Mouse (Mus musculus) kidney, embryonic 16.5 days (tissue): ENCODE measurements around the gene Samm50. TPM values are rescaled to one million over a fixed set of nuclear protein-coding genes. Genes with fewer than 3 reads are reported as not detected.

ENCODE experiments used
- ATAC-seq: fragments of 200-750 bp; cut with Nextera tagmentation; 2 replicates; pipeline ENCODE4 v1.8.0; 2017; ENCODE audit warnings: moderate TSS enrichment; ENCODE audit not compliant: low FRiP score, low TSS enrichment
- H3K27ac ChIP-seq: fragments of 300-500 bp; sonication (generic); 2 replicates; pipeline ENCODE4 v1.5.1; 2014; ENCODE audit warnings: low read length
- H3K27me3 ChIP-seq: fragments of 300-500 bp; sonication (generic); 2 replicates; pipeline ENCODE4 v1.6.1; 2014; ENCODE audit warnings: low read length, control low read depth, mixed read lengths; ENCODE audit not compliant: insufficient read depth
- H3K36me3 ChIP-seq: fragments of 300-500 bp; sonication (generic); 2 replicates; pipeline ENCODE4 v1.6.1; 2014; ENCODE audit warnings: low read length, control low read depth, mixed read lengths; ENCODE audit not compliant: insufficient read depth
- H3K4me1 ChIP-seq: fragments of 300-500 bp; sonication (generic); 2 replicates; pipeline ENCODE4 v1.6.1; 2014; ENCODE audit warnings: low read length, control low read depth, mixed read lengths; ENCODE audit not compliant: insufficient read depth
- H3K4me2 ChIP-seq: fragments of 300-500 bp; sonication (generic); replicated peaks from 2 replicates; pipeline ENCODE4 v1.6.1; 2014; ENCODE audit warnings: low read depth, low read length
- H3K4me3 ChIP-seq: fragments of 300-500 bp; sonication (generic); 2 replicates; pipeline ENCODE4 v1.5.1; 2014; ENCODE audit warnings: mild to moderate bottlenecking, low read length
- H3K9ac ChIP-seq: fragments of 300-500 bp; sonication (generic); replicated peaks from 2 replicates; pipeline ENCODE4 v1.6.1; 2014; ENCODE audit warnings: low read length
- H3K9me3 ChIP-seq: fragments of 300-500 bp; sonication (generic); 2 replicates; pipeline ENCODE4 v1.6.1; 2016; ENCODE audit warnings: low read length, control low read depth
- WGBS: fragments of 180-500 bp; shearing (Covaris S2); extraction: QIAGEN DNeasy Blood & Tissue Kit; methylation state at CpG from one replicate; pipeline ENCODE4 v1.1.7; 2014; 5-methylcytosine and 5-hydroxymethylcytosine counted together
- polyA plus RNA-seq: library from polyadenylated mRNA; unstranded; fragments of >200 nt; fragmentation: Nextera tagmentation; extraction: Ambion mirVana; gene quantifications from 2 replicates; pipeline ENCODE4 v1.2.1, GENCODE M21; 2015

The Samm50 gene
- polyA plus RNA-seq, 1 experiment from 2014 or later: 143 TPM

GRCm38 (mm10) chr15:84246195-84246594 is 54.2 kb downstream of the Samm50 start:
- no peaks in the 10 kb centered on the region for H3K27me3 ChIP-seq
- H3K4me1 ChIP-seq: no peaks in the 10 kb centered on the region
- H3K4me2 ChIP-seq: no peak overlapping the region
- H3K36me3 ChIP-seq: no peaks in the 10 kb centered on the region
- no peak overlapping the region for H3K27ac ChIP-seq
- H3K9ac ChIP-seq: no peak overlapping the region
- peaks cover 8% of the 10 kb centered on the region for H3K9me3 ChIP-seq
- H3K4me3 ChIP-seq: no peak overlapping the region
- 85% methylated on average over 6 of the region's 6 CpGs for WGBS
- no peak for ATAC-seq

GRCm38 (mm10) chr15:84247309-84247708 is 55.3 kb downstream of the Samm50 start:
- H3K27ac ChIP-seq: no peak overlapping the region
- no peak for ATAC-seq
- H3K4me1 ChIP-seq: no peaks in the 10 kb centered on the region
- no peaks in the 10 kb centered on the region for H3K36me3 ChIP-seq
- H3K4me2 ChIP-seq: no peak overlapping the region
- WGBS: 95% methylated on average over 3 of the region's 3 CpGs
- no peak overlapping the region for H3K4me3 ChIP-seq
- no peak overlapping the region for H3K9ac ChIP-seq
- no peaks in the 10 kb centered on the region for H3K27me3 ChIP-seq
- peaks cover 8% of the 10 kb centered on the region for H3K9me3 ChIP-seq

DNA sequence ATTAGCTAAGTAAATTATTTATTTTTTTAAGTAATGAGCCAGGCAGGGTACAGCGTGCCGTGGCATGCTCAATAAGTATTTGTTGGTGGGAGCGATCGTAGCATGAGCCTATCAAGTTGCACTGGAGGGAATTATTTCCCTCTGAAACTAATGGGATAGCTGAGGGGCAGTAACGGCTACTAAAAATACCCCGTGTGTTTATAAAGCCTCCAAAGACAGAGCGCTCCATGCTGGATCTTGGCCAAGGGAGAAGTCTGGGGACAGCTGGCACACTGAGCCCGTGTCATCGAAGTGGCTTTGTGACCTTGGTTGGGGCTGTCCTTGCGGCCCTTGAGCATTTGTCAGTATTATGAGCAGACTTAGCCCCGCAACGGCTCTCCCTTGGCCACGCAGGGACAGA is 59.2 kb downstream of the Samm50 start:
- WGBS: 31% methylated on average over 13 of the region's 13 CpGs
- no peak for ATAC-seq
- Histone ChIP-seq H3K27me3 (no peaks in the 10 kb centered on the region), H3K4me1 (0 out of 2 replicates have a peak, but pooled peaks cover 4% of the 10 kb centered on the region), H3K4me2 (no peak overlapping the region), H3K9me3 (peaks cover 8% of the 10 kb centered on the region), H3K4me3 (no peak overlapping the region), H3K27ac (no peak overlapping the region), H3K36me3 (no peaks in the 10 kb centered on the region), H3K9ac (no peak overlapping the region)

DNA sequence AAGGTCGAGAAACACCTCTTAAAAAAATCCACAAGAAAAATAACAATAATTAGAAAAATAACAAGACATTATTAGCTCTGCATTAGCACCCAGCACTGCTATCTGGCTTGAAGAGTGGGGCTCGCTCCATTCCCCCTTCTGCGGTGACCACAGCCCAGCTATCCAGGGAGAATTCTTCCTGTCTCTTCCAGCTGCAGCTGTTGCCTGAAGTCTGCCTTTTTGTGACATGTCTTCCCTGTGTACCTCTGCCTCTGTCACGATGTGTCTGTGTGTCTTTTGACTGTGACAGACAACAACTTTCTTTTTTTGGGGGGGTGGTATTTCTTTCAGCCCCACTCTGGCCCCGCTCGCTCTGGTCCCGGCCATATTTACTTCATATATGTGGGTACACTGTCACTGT is 60.6 kb downstream of the Samm50 start:
- Histone ChIP-seq H3K36me3 (no peaks in the 10 kb centered on the region), H3K4me3 (no peak overlapping the region), H3K9me3 (peaks cover under 1% of the 10 kb centered on the region), H3K9ac (no peak overlapping the region), H3K27ac (no peak overlapping the region), H3K4me2 (no peak overlapping the region), H3K4me1 (0 out of 2 replicates have a peak, but pooled peaks cover 4% of the 10 kb centered on the region), H3K27me3 (no peaks in the 10 kb centered on the region)
- 94% methylated on average over 7 of the region's 7 CpGs for WGBS
- no peak for ATAC-seq

DNA sequence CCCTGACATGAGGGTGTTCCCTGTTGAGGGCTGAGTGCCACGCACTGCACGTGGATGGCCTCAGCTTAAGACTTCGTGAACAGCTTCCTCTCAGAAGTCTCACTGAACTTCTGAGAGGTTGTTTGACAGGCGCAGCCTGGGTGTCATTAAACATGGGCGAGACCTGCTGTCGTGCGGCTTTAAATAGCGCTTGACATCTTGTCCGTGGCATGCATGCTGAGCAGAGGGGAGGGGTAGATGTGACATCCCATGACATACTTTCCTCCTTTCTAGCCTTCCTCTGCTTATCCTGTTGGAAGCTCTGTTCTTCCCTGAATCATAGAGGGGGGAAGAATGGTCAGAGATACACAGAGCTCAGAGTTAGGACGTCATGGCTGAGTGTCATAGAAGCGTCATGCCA is 61.7 kb downstream of the Samm50 start:
- Histone ChIP-seq H3K4me3 (no peak overlapping the region), H3K9me3 (no peaks in the 10 kb centered on the region), H3K36me3 (no peaks in the 10 kb centered on the region), H3K4me1 (0 out of 2 replicates have a peak, but pooled peaks cover 4% of the 10 kb centered on the region), H3K9ac (no peak overlapping the region), H3K4me2 (no peak overlapping the region), H3K27me3 (no peaks in the 10 kb centered on the region), H3K27ac (no peak overlapping the region)
- 39% methylated on average over 11 of the region's 11 CpGs for WGBS
- ATAC-seq: no peak

DNA sequence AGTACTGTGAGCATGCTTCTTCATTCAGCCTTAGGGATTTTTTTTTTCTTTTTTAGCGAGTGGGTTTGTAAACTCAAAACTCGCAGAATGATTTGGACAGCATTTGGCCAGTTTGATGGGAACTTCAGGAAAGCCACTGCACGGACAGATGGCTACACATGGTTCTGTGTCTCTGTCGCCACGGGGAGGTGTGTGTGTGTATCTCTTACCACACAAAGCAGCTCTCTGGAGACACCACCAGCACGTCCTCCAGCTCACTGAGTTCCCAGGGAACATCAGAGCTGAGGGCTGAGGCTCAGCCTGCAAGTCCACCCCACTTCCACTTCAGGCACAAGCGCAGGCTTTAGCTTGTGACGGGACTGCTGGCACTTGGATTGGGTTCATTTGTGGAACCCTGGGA is 62.3 kb downstream of the Samm50 start:
- no peaks in the 10 kb centered on the region for H3K36me3 ChIP-seq
- H3K4me3 ChIP-seq: no peak overlapping the region
- no peaks in the 10 kb centered on the region for H3K9me3 ChIP-seq
- H3K9ac ChIP-seq: no peak overlapping the region
- 0 out of 2 replicates have a peak, but pooled peaks cover 4% of the 10 kb centered on the region for H3K4me1 ChIP-seq
- no peaks in the 10 kb centered on the region for H3K27me3 ChIP-seq
- no peak for ATAC-seq
- 71% methylated on average over 8 of the region's 8 CpGs for WGBS
- no peak overlapping the region for H3K27ac ChIP-seq
- no peak overlapping the region for H3K4me2 ChIP-seq

- Histone ChIP-seq H3K27ac (no peak overlapping the region), H3K9ac (no peak overlapping the region), H3K4me1 (0 out of 2 replicates have a peak, but pooled peaks cover 4% of the 10 kb centered on the region), H3K4me3 (no peak overlapping the region), H3K9me3 (no peaks in the 10 kb centered on the region), H3K4me2 (no peak overlapping the region), H3K27me3 (0 out of 2 replicates have a peak, but pooled peaks cover 2% of the 10 kb centered on the region), H3K36me3 (no peaks in the 10 kb centered on the region)
- 80% methylated on average over 12 of the region's 12 CpGs for WGBS
- ATAC-seq: no peak
Observed at GRCm38 (mm10) chr15:84256254-84256850, 64.3 kb downstream of the Samm50 start.

DNA sequence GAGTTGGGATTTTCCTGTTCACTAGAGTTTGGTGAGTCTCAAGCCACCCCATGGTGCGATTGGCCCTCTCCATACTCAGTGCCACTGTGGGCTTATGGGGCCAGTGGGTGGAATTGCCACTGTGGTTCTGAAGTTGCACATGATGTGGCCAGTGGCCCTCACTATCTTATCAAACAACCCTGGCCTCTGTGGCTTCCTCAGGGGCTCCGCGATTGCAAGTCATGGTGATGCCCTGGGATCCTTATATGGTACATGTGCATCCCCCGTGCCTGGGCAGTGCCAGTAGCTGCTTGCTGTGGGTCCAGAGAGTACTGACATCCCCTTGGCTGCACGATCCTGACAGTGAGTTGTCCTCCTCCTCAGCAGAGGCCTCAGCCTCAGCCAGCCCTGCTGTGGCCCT is 64.8 kb downstream of the Samm50 start:
- no peaks in the 10 kb centered on the region for H3K36me3 ChIP-seq
- no peak overlapping the region for H3K27ac ChIP-seq
- no peaks in the 10 kb centered on the region for H3K9me3 ChIP-seq
- no peak overlapping the region for H3K9ac ChIP-seq
- H3K4me1 ChIP-seq: 0 out of 2 replicates have a peak, but pooled peaks cover 4% of the 10 kb centered on the region
- no peak overlapping the region for H3K4me3 ChIP-seq
- H3K4me2 ChIP-seq: no peak overlapping the region
- no peak for ATAC-seq
- WGBS: 85% methylated on average over 5 of the region's 5 CpGs
- H3K27me3 ChIP-seq: 0 out of 2 replicates have a peak, but pooled peaks cover 2% of the 10 kb centered on the region

DNA sequence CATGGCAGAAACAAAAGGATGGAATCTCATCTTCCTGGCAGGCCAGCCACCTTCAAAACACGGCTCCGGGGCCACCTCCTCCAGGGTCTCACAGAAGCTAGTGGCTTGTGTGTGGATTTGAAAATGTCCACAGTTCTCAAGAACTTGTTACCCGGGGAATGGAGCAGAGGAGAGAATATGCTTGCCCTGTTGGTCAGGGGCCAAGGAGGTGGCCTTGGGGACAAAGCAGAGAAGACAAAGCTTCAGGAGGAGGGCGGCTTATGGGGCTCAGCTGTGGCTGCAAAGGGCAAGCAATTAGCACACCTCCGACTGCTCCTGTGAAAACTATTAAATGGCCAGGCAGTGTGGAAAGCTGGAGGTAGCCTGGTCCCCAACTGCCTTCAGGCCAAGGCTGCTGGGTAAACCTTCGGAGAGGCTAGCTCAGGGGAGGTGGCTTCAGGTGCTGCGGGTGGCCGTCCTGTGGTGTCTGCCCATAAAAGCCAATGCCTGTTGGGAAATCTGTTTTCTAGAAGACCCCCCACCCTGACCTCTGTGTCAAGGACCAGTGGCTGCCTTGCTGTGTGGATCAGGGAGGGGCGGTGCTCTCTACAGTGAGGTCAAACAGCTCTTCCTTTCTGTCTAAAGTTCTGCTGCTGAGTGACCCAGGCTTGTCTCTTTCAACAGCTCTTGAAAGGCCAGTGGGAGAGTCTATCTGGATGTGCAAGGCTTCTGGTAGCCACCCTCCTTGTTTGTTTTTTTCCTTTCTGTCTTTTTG is 66.7 kb downstream of the Samm50 start:
- Histone ChIP-seq H3K27ac (no peak overlapping the region), H3K9me3 (no peaks in the 10 kb centered on the region), H3K4me3 (no peak overlapping the region), H3K9ac (no peak overlapping the region), H3K4me1 (0 out of 2 replicates have a peak, but pooled peaks cover 1% of the 10 kb centered on the region), H3K36me3 (no peaks in the 10 kb centered on the region), H3K27me3 (0 out of 2 replicates have a peak, but pooled peaks cover 2% of the 10 kb centered on the region), H3K4me2 (no peak overlapping the region)
- WGBS: 60% methylated on average over 9 of the region's 9 CpGs
- no peak for ATAC-seq
